Mouse (Mus musculus) small intestine, adult 2 months (tissue): Measurements from ENCODE around the gene Ppfia3.

Experiments used
- CTCF ChIP-seq: fragments of 200-500 bp; IDR thresholded peaks from 2 replicates; pipeline ENCODE4 v1.5.1; 2012; ENCODE audit warnings: low read depth, mild to moderate bottlenecking, control low read depth, inconsistent platforms, low read length, moderate library complexity, mixed read lengths; ENCODE audit not compliant: insufficient replicate concordance, insufficient read length; ENCODE audit errors: extremely low read depth
- POLR2A ChIP-seq: fragments of 200-500 bp; IDR thresholded peaks from 2 replicates; pipeline ENCODE4 v1.6.1; 2012; ENCODE audit warnings: low read depth, mild to moderate bottlenecking, control low read depth, inconsistent platforms, low read length, moderate library complexity

- TF ChIP-seq POLR2A (no peak), CTCF (no peak)
Measured at GRCm38 (mm10) chr7:45297563-45297962, 69.3 kb downstream of the Ppfia3 start.
